Mouse (Mus musculus): ENCODE data around the gene Neurl1b. TPM values are rescaled to one million over a fixed set of nuclear protein-coding genes. Genes with fewer than 3 reads are reported as not detected.

Neurl1b gene
- total RNA-seq, 2 experiments from 2014 or later, result 80.3 to 84.9 TPM

DNA sequence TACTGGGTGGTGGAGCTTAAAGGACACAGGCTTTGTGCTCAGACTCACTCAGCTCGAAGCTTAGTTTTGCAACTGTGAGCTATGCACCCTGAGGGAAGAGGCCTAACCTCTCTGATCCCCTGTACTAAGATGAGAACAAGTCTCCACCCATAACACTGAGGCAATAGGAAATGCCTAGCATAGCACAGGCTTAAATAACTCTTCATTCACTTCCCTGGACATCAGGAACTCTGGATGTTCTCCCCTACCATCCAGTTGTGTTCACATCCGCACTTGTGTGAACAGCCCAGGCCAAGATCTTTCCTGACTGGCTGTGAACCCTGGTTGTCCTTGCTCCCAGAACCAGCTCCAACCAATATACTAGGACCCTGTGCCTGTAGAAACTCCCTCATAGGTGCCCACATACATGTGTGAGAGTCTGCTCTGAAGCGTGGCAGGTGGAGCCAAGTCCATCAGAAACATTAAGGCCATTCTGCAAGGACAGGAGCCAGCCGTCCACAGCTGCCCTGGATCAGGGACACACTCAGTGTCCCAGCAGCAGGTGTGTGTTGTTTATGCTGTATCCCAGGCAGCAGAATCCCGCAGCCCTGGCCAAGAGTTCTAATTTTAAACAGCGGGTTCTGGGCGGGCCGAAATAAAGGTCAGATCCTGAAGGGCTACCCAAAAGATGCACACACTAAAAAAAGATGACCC lies 74.2 kb downstream of the Neurl1b start:
- DNase-seq (ENCODE audit: low spot score in 2 of 2), result no peak

DNA sequence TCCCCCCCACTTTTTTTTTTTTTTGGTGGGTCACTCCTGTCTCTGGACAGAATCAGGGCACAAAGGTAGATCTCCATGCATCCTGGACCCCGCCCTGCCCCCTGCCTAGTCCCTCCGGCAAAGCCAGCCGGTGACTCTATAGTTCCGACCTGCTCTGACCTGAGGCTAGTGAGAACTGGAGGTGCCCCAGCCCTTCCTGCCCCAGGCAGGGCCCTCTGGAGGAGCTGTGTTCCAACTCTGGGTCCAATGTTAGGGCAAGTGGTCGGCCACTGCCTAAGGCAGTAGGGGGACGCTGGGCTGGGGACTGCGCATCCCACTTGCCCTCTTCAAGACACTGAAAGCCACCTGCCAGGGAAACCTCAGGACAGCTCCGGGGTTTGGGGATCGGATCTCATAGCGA lies 75.4 kb downstream of the Neurl1b start:
- no peak for DNase-seq (ENCODE audit: low spot score in 2 of 2)

DNA sequence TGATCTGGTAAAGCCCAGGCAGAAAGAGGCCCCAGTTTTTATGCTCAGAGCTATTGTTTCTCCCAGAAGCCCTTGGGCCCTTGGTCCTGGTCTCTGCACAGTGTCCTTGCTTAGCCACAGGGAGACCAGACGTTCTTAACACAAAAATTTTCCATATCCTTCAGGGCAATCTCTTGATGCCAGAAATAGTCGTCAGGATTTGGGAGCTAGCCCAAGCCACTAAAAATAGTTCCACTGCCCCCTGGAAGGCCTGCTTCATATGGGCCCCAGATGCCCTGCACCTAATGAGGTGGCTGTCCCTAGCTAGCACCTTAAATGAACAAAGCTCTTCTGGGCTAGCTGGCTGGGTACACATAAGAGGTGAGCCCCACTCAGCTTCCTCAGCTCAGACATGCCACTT lies 76.3 kb downstream of the Neurl1b start:
- no peak for DNase-seq (ENCODE audit: low spot score in 2 of 2)

DNA sequence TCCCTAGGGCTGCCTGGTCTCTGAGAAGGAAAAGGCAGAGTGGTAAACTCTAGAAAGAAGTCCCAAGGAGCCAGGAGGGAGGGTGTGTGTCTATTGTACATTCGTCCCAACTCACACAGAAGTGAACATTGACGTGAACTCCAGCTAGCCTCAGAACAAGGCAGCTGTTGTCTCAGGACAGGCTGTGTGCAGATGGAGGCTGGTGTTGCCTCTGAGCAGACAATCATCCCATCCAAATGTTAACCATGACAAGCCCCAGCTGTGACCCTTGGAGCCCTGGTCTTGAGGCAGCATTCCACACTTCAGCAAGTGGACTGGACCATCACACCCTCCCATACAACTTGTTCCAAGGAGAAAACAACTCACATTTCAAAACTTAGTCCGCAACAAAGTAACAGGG lies 77.6 kb downstream of the Neurl1b start:
- no peak for DNase-seq (ENCODE audit: low spot score in 2 of 2)

DNA sequence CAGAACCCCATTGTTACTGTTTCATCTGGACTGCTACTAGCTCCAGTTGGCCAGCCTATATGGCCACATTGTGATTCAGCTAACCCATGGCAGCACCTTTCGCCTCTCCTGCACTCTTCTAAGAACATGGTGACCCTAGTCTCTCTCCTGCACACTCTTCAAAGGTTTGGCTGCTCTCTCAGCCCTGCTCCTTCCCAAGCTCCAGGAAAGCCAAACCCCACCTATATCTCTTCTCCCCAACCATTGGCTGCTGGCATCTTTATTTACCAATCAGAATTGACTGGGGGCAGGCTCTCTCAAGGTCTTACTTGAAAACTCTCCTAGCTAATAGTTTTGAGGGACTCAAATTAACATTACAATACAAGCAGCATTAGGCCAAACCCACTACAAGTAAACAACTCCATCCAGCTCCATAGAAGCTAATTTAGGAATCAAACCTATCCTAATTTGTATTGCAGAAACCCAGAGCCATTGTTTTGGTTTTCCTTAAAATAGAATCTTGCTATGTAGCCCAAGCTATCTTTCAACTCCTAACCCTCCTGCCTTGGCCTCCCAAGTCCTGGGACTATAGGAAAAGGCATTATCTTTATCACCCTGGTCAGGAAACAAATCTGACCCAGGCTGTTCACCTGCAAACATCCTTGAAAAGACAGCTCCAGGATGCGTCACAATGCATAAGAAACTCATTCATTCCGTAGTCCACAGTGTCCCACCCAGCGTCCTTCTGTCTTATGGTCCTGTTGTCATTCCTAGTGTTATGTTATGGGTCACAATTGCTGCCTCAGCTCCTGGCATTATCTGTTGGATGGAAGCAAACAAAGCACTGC lies 80.2 kb downstream of the Neurl1b start:
- DNase-seq (ENCODE audit: low spot score in 2 of 2), result no peak

Other genes starting within 250 kb of the Neurl1b start
- under 1 TPM in 1 of 2 experiments, not detected in 1; 0.18 TPM for gene Pdia2, start 215.7 kb upstream of the Neurl1b start, total RNA-seq (2021)
- 10 to 100 TPM; 56.1 to 69.6 TPM for gene Rgs11, start 211.9 kb upstream of the Neurl1b start, total RNA-seq (2021)
- 100 to 1,000 TPM; 147 to 158 TPM for gene Arhgdig, start 207.0 kb upstream of the Neurl1b start, total RNA-seq (2021)
- gene Fam234a, start 170.6 kb upstream of the Neurl1b start, total RNA-seq (2021), result 10 to 100 TPM; 24.8 to 31.5 TPM
- 10 to 100 TPM; 84.5 to 90.3 TPM for gene Luc7l, start 161.9 kb upstream of the Neurl1b start, total RNA-seq (2021)
- gene Ergic1, start 146.7 kb downstream of the Neurl1b start, total RNA-seq (2021), result 100 to 1,000 TPM; 132 to 144 TPM
- gene Dusp1, start 147.3 kb downstream of the Neurl1b start, total RNA-seq (2021), result 10 to 100 TPM; 20.3 to 24.3 TPM
- gene Atp6v0e, start 248.4 kb downstream of the Neurl1b start, total RNA-seq (2021), result 10 to 100 TPM; 53.8 to 59.3 TPM

Measured in layer of hippocampus, postnatal 14 days (tissue).